Mouse (Mus musculus) heart, postnatal 36 days (tissue): ENCODE measurements around the gene Rasl11b. TPM values are rescaled to one million over a fixed set of nuclear protein-coding genes. Genes with fewer than 3 reads are reported as not detected.

Experiments
- DNase-seq, 2 experiments: peaks; one replicate each; pipeline ENCODE4 v3.0.0; 2021 to 2022
- intact Hi-C: fragments of 180-260 bp; cut with DNase I; formaldehyde crosslinking; loops from one replicate; pipeline ENCODE4 v1.15.1; 2025
- total RNA-seq, 2 experiments: library from RNA; stranded (reverse); gene quantifications; 2 replicates each; pipeline ENCODE4 v1.2.3; 2021

Gene Rasl11b
- total RNA-seq, 2 experiments from 2014 or later: 29.9 to 44.8 TPM

- intact Hi-C loops: no loop called here
- no peak for DNase-seq
Observed at GRCm38 (mm10) chr5:74206038-74206437, 11.0 kb downstream of the Rasl11b start.

- no peak for DNase-seq
- intact Hi-C loops: no loop called here
Observed at GRCm38 (mm10) chr5:74206649-74207048, 11.6 kb downstream of the Rasl11b start.

- DNase-seq: no peak
- intact Hi-C loops: no loop called here
Observed at GRCm38 (mm10) chr5:74207209-74207608, 12.1 kb downstream of the Rasl11b start.

GRCm38 (mm10) chr5:74208438-74208837 is 13.4 kb downstream of the Rasl11b start:
- intact Hi-C loops: no loop called here
- no peak for DNase-seq

GRCm38 (mm10) chr5:74209640-74210039 is 14.6 kb downstream of the Rasl11b start:
- intact Hi-C loops: no loop called here
- no peak for DNase-seq

- no peak for DNase-seq
- intact Hi-C loops: no loop called here
Observed at GRCm38 (mm10) chr5:74211346-74211745, 16.3 kb downstream of the Rasl11b start.

- intact Hi-C loops: no loop called here
- DNase-seq: no peak
Observed at GRCm38 (mm10) chr5:74214501-74215110, 19.5 kb downstream of the Rasl11b start.

- DNase-seq: no peak
- intact Hi-C loops: no loop called here
Observed at GRCm38 (mm10) chr5:74215125-74215524, 20.0 kb downstream of the Rasl11b start.

GRCm38 (mm10) chr5:74218524-74218923 is 23.4 kb downstream of the Rasl11b start:
- no peak for DNase-seq
- intact Hi-C loops: no loop called here

- intact Hi-C loops: no loop called here
Observed at GRCm38 (mm10) chr5:74222626-74223025, 27.5 kb downstream of the Rasl11b start.

GRCm38 (mm10) chr5:74224480-74224879 is 29.4 kb downstream of the Rasl11b start:
- DNase-seq: no peak
- intact Hi-C loops: no loop called here

More at GRCm38 (mm10) chr5:74222626-74223025, 27.5 kb downstream of the Rasl11b start:
- DNase-seq: no peak

GRCm38 (mm10) chr5:74226183-74226582 is 31.1 kb downstream of the Rasl11b start:
- intact Hi-C loops: no loop called here

GRCm38 (mm10) chr5:74227352-74227751 is 32.3 kb downstream of the Rasl11b start:
- DNase-seq: no peak
- intact Hi-C loops: no loop called here

More at GRCm38 (mm10) chr5:74226183-74226582, 31.1 kb downstream of the Rasl11b start:
- DNase-seq: no peak

GRCm38 (mm10) chr5:74228938-74229337 is 33.9 kb downstream of the Rasl11b start:
- no peak for DNase-seq
- intact Hi-C loops: no loop called here

- DNase-seq: no peak
- intact Hi-C loops: no loop called here
Observed at GRCm38 (mm10) chr5:74229775-74230413, 34.8 kb downstream of the Rasl11b start.

- DNase-seq: no peak
- intact Hi-C loops: no loop called here
Observed at GRCm38 (mm10) chr5:74230525-74230924, 35.4 kb downstream of the Rasl11b start.

GRCm38 (mm10) chr5:74233808-74234207 is 38.7 kb downstream of the Rasl11b start:
- no peak for DNase-seq
- intact Hi-C loops: no loop called here

- intact Hi-C loops: no loop called here
- no peak for DNase-seq
Observed at GRCm38 (mm10) chr5:74239369-74239768, 44.3 kb downstream of the Rasl11b start.

- intact Hi-C loops: no loop called here
- no peak for DNase-seq
Observed at GRCm38 (mm10) chr5:74240298-74240697, 45.2 kb downstream of the Rasl11b start.

- intact Hi-C loops: no loop called here
- no peak for DNase-seq
Observed at GRCm38 (mm10) chr5:74240926-74241680, 46.0 kb downstream of the Rasl11b start.

GRCm38 (mm10) chr5:74242654-74243053 is 47.6 kb downstream of the Rasl11b start:
- intact Hi-C loops: no loop called here
- no peak for DNase-seq
